Mouse (Mus musculus) midbrain, embryonic 16.5 days (tissue): ENCODE measurements at regions not wholly inside any gene's neighbourhood (a gene's known extent, or its start where the extent isn't known, plus 50 kb on each side); places are given as distances from the start of the nearest gene placed in this dataset.

Source experiments
- ATAC-seq: fragments of 200-750 bp; cut with Nextera tagmentation; 2 replicates; pipeline ENCODE4 v1.8.0; 2017; ENCODE audit warnings: moderate TSS enrichment
- H3K27ac ChIP-seq: fragments of 300-500 bp; sonication (generic); 2 replicates; pipeline ENCODE4 v1.5.1; 2014; ENCODE audit warnings: mild to moderate bottlenecking, low read length, mixed read lengths
- H3K27me3 ChIP-seq: fragments of 300-500 bp; sonication (generic); 2 replicates; pipeline ENCODE4 v1.6.1; 2014; ENCODE audit warnings: low read depth, low read length, mixed read lengths; ENCODE audit not compliant: control insufficient read depth, insufficient read depth
- H3K36me3 ChIP-seq: fragments of 300-500 bp; sonication (generic); 2 replicates; pipeline ENCODE4 v1.6.1; 2014; ENCODE audit warnings: mild to moderate bottlenecking, low read length, moderate library complexity, mixed read lengths; ENCODE audit not compliant: control insufficient read depth, insufficient read depth
- H3K4me1 ChIP-seq: fragments of 300-500 bp; sonication (generic); 2 replicates; pipeline ENCODE4 v1.6.1; 2014; ENCODE audit warnings: mild to moderate bottlenecking, low read length, mixed read lengths; ENCODE audit not compliant: control insufficient read depth, insufficient read depth
- H3K4me2 ChIP-seq: fragments of 300-500 bp; sonication (generic); 2 replicates; pipeline ENCODE4 v1.6.1; 2014; ENCODE audit warnings: mild to moderate bottlenecking, low read length, mixed read lengths
- H3K4me3 ChIP-seq: fragments of 300-500 bp; sonication (generic); 2 replicates; pipeline ENCODE4 v1.5.1; 2014; ENCODE audit warnings: low read depth, mild to moderate bottlenecking, low read length, moderate library complexity, mixed read lengths
- H3K9ac ChIP-seq: fragments of 300-500 bp; sonication (generic); 2 replicates; pipeline ENCODE4 v1.6.1; 2014; ENCODE audit warnings: low read depth, low read length, mixed read lengths
- H3K9me3 ChIP-seq: fragments of 300-500 bp; sonication (generic); replicated peaks from 2 replicates; pipeline ENCODE4 v1.6.1; 2014; ENCODE audit warnings: mild to moderate bottlenecking, low read length, mixed read lengths; ENCODE audit not compliant: control insufficient read depth, poor library complexity, severe bottlenecking
- WGBS: fragments of 180-500 bp; shearing (Covaris S2); extraction: QIAGEN DNeasy Blood & Tissue Kit; methylation state at CpG from one replicate; pipeline ENCODE4 v1.1.7; 2014; 5-methylcytosine and 5-hydroxymethylcytosine counted together

DNA sequence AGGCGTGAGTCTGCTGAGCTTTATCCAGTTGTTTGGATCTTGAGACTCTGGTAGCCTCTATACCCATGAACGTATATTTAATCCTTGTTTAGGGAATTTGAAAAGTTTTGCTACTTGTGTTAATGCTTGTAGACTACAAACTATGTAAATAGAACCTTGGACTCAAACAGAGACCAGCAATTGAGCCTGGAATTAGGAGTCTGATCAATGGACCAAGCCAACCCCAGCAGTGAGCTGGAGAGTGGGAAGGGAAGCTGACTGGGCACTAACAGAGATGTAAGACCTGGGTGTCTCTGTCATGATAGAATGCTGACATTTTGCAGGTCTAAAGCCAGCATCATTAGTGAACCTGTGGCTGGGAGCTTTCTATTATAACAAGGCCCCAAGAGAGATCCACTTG, 222.5 kb downstream of the Gm5447 start:
- H3K9ac ChIP-seq = no peak overlapping the region
- H3K36me3 ChIP-seq = no peaks in the 10 kb centered on the region
- no peak for ATAC-seq
- 73% methylated on average over 2 of the region's 2 CpGs for WGBS
- no peak overlapping the region for H3K27ac ChIP-seq
- H3K9me3 ChIP-seq = no peaks in the 10 kb centered on the region
- no peak overlapping the region for H3K4me3 ChIP-seq
- no peak overlapping the region for H3K4me2 ChIP-seq
- no peaks in the 10 kb centered on the region for H3K27me3 ChIP-seq
- no peaks in the 10 kb centered on the region for H3K4me1 ChIP-seq

DNA sequence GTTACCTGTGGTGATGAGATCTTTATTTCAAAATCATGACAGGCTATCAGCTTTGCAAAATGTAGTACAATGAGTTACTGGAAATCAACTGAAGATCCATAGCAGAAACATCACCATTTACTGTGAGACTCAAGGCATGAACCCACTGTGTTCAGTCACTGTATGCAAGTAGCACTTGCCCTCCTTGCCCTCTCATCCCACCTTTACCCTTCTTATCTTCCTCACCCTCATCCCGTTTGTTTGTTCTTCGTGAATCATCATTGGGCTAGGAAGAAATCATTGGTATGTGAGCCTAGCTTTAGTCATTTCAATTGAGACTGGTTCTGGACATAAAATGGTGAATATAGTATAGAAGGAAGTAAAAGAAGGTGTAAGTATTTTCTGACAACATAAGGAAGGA, 223.6 kb downstream of the Gm5447 start:
- Histone ChIP-seq H3K36me3 (no peaks in the 10 kb centered on the region), H3K9ac (no peak overlapping the region), H3K27ac (no peak overlapping the region), H3K4me3 (no peak overlapping the region), H3K4me2 (no peak overlapping the region), H3K9me3 (no peaks in the 10 kb centered on the region), H3K4me1 (no peaks in the 10 kb centered on the region), H3K27me3 (no peaks in the 10 kb centered on the region)
- ATAC-seq = no peak
- 88% methylated on average over 2 of the region's 2 CpGs for WGBS

DNA sequence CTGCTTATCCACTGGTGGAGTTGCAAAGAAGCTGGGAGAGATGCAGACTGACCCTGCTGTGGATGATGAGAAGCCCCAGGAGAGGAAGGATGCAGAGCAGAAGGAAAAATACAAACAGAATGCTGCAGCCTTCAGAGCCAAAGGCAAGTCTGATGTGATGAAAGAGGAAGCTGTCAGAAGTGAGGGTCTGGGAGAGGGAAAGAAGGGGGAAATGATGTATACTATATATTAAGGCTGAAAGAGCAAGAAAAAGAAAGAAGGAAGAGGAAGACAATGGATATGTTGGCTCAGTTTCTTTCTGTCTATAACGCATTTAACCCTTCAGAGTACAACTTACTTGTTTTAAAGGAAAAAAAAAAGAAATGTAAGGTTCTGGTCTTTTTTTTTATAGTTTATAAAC, 225.4 kb downstream of the Gm5447 start:
- H3K4me3 ChIP-seq = no peak overlapping the region
- H3K9me3 ChIP-seq = no peaks in the 10 kb centered on the region
- no peaks in the 10 kb centered on the region for H3K4me1 ChIP-seq
- no peaks in the 10 kb centered on the region for H3K36me3 ChIP-seq
- H3K9ac ChIP-seq = no peak overlapping the region
- H3K27ac ChIP-seq = no peak overlapping the region
- WGBS = 89% methylated on average over 1 of the region's 1 CpGs
- ATAC-seq = no peak
- no peaks in the 10 kb centered on the region for H3K27me3 ChIP-seq
- H3K4me2 ChIP-seq = no peak overlapping the region

DNA sequence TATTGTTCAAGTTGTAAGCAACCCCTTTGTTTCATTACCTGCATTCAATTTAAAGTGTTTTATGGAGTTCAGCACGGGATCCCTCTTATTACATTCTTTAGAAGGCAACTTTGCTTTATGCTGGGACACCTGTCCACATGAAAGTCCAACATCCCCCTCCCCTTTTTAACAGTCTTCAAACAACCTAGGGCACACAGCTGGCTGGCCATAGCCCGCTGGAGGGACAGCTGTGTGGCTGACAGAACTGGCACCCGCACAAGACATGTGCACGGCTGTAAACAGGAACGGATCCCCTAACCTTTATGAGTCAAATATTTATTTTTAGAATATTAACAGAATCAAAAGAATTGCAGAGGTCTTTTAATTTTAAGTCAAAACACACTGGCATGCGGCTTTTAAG, 230.1 kb downstream of the Gm5447 start:
- H3K36me3 ChIP-seq = no peaks in the 10 kb centered on the region
- H3K4me2 ChIP-seq = no peak overlapping the region
- H3K9me3 ChIP-seq = no peaks in the 10 kb centered on the region
- no peak overlapping the region for H3K27ac ChIP-seq
- WGBS = 75% methylated on average over 6 of the region's 6 CpGs
- H3K4me1 ChIP-seq = no peaks in the 10 kb centered on the region
- no peak for ATAC-seq
- no peak overlapping the region for H3K4me3 ChIP-seq
- H3K9ac ChIP-seq = no peak overlapping the region
- no peaks in the 10 kb centered on the region for H3K27me3 ChIP-seq

DNA sequence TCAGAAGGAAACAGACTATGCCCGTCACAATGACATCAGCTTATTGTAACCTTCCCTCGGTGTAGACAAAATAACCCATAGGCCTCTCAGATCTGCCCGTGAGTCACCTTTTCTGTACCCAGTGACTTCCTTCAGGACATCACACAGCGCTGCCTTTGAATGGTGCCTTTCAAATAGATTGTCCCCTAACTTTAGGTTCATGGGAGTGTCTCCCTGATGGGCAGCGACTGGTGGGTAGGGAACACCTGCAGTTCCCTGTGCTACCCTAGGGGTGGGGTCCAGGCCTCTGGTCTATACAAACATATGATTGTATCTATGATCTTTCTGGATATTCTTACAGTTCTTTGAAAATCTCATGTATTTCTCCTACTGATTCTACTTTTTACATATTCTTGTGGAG, 232.4 kb downstream of the Gm5447 start:
- Histone ChIP-seq H3K27ac (no peak overlapping the region), H3K4me2 (no peak overlapping the region), H3K36me3 (no peaks in the 10 kb centered on the region), H3K4me1 (no peaks in the 10 kb centered on the region), H3K27me3 (no peaks in the 10 kb centered on the region), H3K4me3 (no peak overlapping the region), H3K9ac (no peak overlapping the region), H3K9me3 (no peaks in the 10 kb centered on the region)
- 40% methylated on average over 5 of the region's 5 CpGs for WGBS
- no peak for ATAC-seq

DNA sequence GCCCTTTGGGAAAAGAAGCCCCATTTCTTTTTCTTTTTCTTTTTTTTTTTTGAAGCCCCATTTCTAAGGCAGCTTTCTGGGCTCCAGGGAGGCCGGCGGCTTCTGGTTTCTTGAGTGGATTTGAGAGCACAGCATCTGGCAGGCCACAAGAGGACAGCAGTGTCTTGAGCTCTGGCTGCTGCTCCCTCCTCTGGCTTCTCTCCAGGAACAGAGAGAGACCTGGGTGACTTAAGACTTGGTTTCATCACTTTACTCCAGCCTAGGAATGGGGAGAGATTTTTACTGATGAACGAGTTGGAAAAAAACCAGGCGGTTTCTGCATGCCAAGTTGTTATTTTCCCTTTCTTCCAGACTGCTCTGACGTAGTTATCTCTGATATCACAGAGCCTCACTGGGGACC, 233.7 kb downstream of the Gm5447 start:
- Histone ChIP-seq H3K4me2 (no peak overlapping the region), H3K4me1 (no peaks in the 10 kb centered on the region), H3K27ac (no peak overlapping the region), H3K27me3 (no peaks in the 10 kb centered on the region), H3K36me3 (no peaks in the 10 kb centered on the region), H3K9ac (no peak overlapping the region), H3K9me3 (no peaks in the 10 kb centered on the region), H3K4me3 (no peak overlapping the region)
- 59% methylated on average over 5 of the region's 5 CpGs for WGBS
- ATAC-seq = no peak

DNA sequence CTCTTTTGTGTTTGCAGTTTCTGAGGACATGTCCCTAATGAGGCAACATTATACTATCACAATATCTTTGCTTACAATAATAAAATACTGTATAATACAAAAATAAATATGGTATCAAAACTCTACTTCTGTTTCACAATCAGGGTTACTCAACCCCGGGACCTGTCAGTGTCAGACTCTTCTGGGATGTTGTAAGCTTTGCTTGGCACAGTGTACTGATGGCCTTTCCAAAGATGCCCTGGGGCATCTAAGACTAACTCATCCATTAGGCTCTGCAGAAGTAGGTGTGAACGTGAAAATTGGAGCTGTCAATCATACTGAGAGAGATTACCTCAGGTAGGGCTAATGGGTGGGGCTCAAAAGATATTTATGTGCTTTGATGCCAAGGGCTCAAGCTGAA, 249.0 kb downstream of the Gm5447 start:
- Histone ChIP-seq H3K27ac (no peak overlapping the region), H3K4me2 (no peak overlapping the region), H3K4me1 (no peaks in the 10 kb centered on the region), H3K4me3 (no peak overlapping the region), H3K36me3 (no peaks in the 10 kb centered on the region), H3K27me3 (no peaks in the 10 kb centered on the region), H3K9me3 (no peaks in the 10 kb centered on the region), H3K9ac (no peak overlapping the region)
- ATAC-seq = no peak
- WGBS = 86% methylated on average over 2 of the region's 2 CpGs

DNA sequence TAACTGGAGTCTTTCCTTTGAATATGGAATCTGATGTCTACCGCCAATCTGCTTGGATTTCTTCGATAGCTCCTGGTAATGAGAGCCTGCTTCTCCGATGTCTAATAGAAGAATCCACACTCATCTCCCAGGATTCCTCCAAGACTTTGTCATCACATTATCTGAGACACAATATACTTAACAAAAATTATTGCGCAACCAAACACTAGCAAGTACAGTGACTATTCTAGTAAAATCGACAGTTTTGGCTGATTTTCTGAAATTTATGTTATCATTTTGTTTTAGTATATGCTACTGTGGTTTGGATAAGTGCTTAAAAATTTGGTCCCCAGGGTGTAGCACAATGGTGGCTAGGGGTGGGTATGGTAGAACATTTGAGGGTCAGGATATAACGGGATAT, 266.5 kb downstream of the Gm5447 start:
- H3K4me3 ChIP-seq = no peak overlapping the region
- ATAC-seq = no peak
- WGBS = 97% methylated on average over 6 of the region's 6 CpGs
- no peak overlapping the region for H3K27ac ChIP-seq
- H3K4me1 ChIP-seq = no peaks in the 10 kb centered on the region
- H3K9ac ChIP-seq = no peak overlapping the region
- H3K36me3 ChIP-seq = no peaks in the 10 kb centered on the region
- H3K9me3 ChIP-seq = no peaks in the 10 kb centered on the region
- H3K27me3 ChIP-seq = no peaks in the 10 kb centered on the region
- no peak overlapping the region for H3K4me2 ChIP-seq

DNA sequence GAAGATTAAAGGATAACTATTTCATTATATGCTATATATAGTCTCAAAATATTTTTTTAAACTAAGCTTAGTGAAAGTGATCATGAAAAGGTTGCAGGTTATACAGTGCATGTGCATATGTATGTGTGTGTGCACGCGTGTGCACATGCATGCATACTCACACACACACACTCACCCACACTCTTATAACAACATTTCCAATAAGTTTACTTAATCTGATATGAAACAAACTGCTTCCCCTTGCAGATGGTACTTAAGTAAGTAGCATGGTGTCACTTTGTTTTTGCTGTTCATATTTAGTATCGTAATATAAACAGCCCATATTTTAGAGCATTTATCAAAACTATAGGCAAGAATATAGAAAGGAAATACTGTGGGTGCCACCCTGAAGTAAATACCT, 275.0 kb downstream of the Gm5447 start:
- H3K4me3 ChIP-seq = no peak overlapping the region
- no peak overlapping the region for H3K9ac ChIP-seq
- H3K4me2 ChIP-seq = no peak overlapping the region
- H3K4me1 ChIP-seq = no peaks in the 10 kb centered on the region
- no peaks in the 10 kb centered on the region for H3K9me3 ChIP-seq
- 98% methylated on average over 3 of the region's 3 CpGs for WGBS
- ATAC-seq = no peak
- H3K27me3 ChIP-seq = no peaks in the 10 kb centered on the region
- no peaks in the 10 kb centered on the region for H3K36me3 ChIP-seq
- H3K27ac ChIP-seq = no peak overlapping the region

DNA sequence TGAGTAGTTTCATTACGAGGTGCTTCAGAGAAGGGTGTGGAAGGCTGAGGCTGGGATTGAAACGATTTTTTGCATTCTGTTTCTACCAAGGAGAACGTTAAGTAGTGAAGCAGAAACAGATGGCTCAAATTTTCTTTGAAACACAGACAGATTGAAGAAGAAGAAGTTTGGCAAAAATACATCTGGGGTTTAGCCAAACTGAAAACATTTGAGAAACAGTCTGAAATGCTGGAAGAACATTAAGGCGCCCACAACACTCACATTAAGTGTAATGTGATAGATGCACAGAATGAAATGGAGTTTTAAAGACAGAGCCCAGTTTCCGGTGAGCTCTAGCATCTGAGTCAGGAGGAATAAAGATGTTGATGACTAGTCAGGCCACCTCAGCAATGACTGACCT, 275.5 kb downstream of the Gm5447 start:
- Histone ChIP-seq H3K9ac (no peak overlapping the region), H3K4me1 (no peaks in the 10 kb centered on the region), H3K4me2 (no peak overlapping the region), H3K9me3 (no peaks in the 10 kb centered on the region), H3K27ac (no peak overlapping the region), H3K27me3 (no peaks in the 10 kb centered on the region), H3K4me3 (no peak overlapping the region), H3K36me3 (no peaks in the 10 kb centered on the region)
- WGBS = 79% methylated on average over 5 of the region's 5 CpGs
- ATAC-seq = no peak
